Comparison of ENCODE assay signal across 7 mouse cellular contexts in genomic region chr8:70760775-70761406, GRCm38 (mm10). TPM values are rescaled to one million over a fixed set of nuclear protein-coding genes. Genes with fewer than 3 reads are reported as not detected.
DNase-seq lines count a peak whose midpoint lies in the region; ATAC-seq lines count a peak whose summit lies in the region.

Gene Mpv17l2, minus strand, starts transcription at chr8:70760946.

- H3K9me3 ChIP-seq in embryonic facial prominence, embryonic 12.5 days, result no peaks in the 10 kb centered on the region
- no peaks in the 10 kb centered on the region for H3K9me3 ChIP-seq in limb, embryonic 11.5 days (ENCODE audit: control insufficient read depth, low read length)
- no peaks in the 10 kb centered on the region for H3K9me3 ChIP-seq in midbrain, embryonic 14.5 days (ENCODE audit: control insufficient read depth, low read length)

- ATAC-seq in embryonic facial prominence, embryonic 12.5 days (ENCODE audit: insufficient number of reproducible peaks, insufficient read depth, low FRiP score, low TSS enrichment), result peak; percentile 93
- peak; percentile 95 for ATAC-seq in limb, embryonic 11.5 days (ENCODE audit: insufficient number of reproducible peaks, low FRiP score, low TSS enrichment, low read depth)
- ATAC-seq in midbrain, embryonic 14.5 days (ENCODE audit: low FRiP score, low TSS enrichment), result peak; percentile 95

- no peaks in the 10 kb centered on the region for H3K27me3 ChIP-seq in embryonic facial prominence, embryonic 12.5 days
- H3K27me3 ChIP-seq in limb, embryonic 11.5 days (ENCODE audit: control insufficient read depth, insufficient read depth, low read length), result no peaks in the 10 kb centered on the region
- no peaks in the 10 kb centered on the region for H3K27me3 ChIP-seq in midbrain, embryonic 14.5 days (ENCODE audit: control insufficient read depth, insufficient read depth, low read length)

- WGBS in embryonic facial prominence, embryonic 12.5 days, result 1% methylated on average over 55 of the region's 55 CpGs
- WGBS in limb, embryonic 11.5 days, result 1% methylated on average over 54 of the region's 55 CpGs
- under 1% methylated on average over 55 of the region's 55 CpGs for WGBS in midbrain, embryonic 14.5 days

- peak; percentile 92 for DNase-seq in adrenal gland, postnatal 25 days
- DNase-seq in heart, adult 11 months, result peak; percentile 100
- DNase-seq in kidney, adult 18-20 months, result peak; percentile 92
- DNase-seq in limb, embryonic 11.5 days (ENCODE audit: low spot score), result peak; percentile 94
- peak; percentile 98 for DNase-seq in midbrain, embryonic 14.5 days
- peak; percentile 85 to 92 for DNase-seq in spleen, adult 18-20 months

- peak within 1 kb of the TSS; percentile 71 for H3K27ac ChIP-seq in embryonic facial prominence, embryonic 12.5 days
- peak within 1 kb of the TSS; percentile 42; the same call in 1 of the 2 replicates for H3K27ac ChIP-seq in limb, embryonic 11.5 days (replicated peaks; ENCODE audit: low read depth, low read length)
- H3K27ac ChIP-seq in midbrain, embryonic 14.5 days (replicated peaks; ENCODE audit: low read depth, low read length), result peak within 1 kb of the TSS; percentile 73

- peak within 1 kb of the TSS; percentile 71 for H3K9ac ChIP-seq in embryonic facial prominence, embryonic 12.5 days
- peak within 1 kb of the TSS; percentile 59 for H3K9ac ChIP-seq in limb, embryonic 11.5 days (ENCODE audit: low read length)
- H3K9ac ChIP-seq in midbrain, embryonic 14.5 days (replicated peaks; ENCODE audit: low read length), result peak within 1 kb of the TSS; percentile 79

- peaks cover 22% of the 10 kb centered on the region; the same call in 1 of the 2 replicates for H3K36me3 ChIP-seq in embryonic facial prominence, embryonic 12.5 days
- peaks cover 3% of the 10 kb centered on the region; the same call in 1 of the 2 replicates for H3K36me3 ChIP-seq in limb, embryonic 11.5 days (ENCODE audit: control insufficient read depth, insufficient read depth, low read length)
- H3K36me3 ChIP-seq in midbrain, embryonic 14.5 days (ENCODE audit: control insufficient read depth, insufficient read depth, low read length), result peaks cover 36% of the 10 kb centered on the region

- peak within 1 kb of the TSS; percentile 91 for H3K4me2 ChIP-seq in embryonic facial prominence, embryonic 12.5 days (replicated peaks)
- peak within 1 kb of the TSS; percentile 97 for H3K4me2 ChIP-seq in limb, embryonic 11.5 days (ENCODE audit: low read depth, severe bottlenecking)
- peak within 1 kb of the TSS; percentile 84 for H3K4me2 ChIP-seq in midbrain, embryonic 14.5 days (ENCODE audit: low read length)

- H3K4me1 ChIP-seq in embryonic facial prominence, embryonic 12.5 days, result peaks cover 20% of the 10 kb centered on the region
- H3K4me1 ChIP-seq in limb, embryonic 11.5 days (ENCODE audit: control insufficient read depth, insufficient read depth, low read length), result peaks cover 7% of the 10 kb centered on the region
- peaks cover 18% of the 10 kb centered on the region for H3K4me1 ChIP-seq in midbrain, embryonic 14.5 days (ENCODE audit: control insufficient read depth, insufficient read depth, low read length)

- H3K4me3 ChIP-seq in embryonic facial prominence, embryonic 12.5 days, result peak within 1 kb of the TSS; percentile 65
- H3K4me3 ChIP-seq in limb, embryonic 11.5 days (ENCODE audit: low read depth, low read length), result peak within 1 kb of the TSS; percentile 66
- peak within 1 kb of the TSS; percentile 60 for H3K4me3 ChIP-seq in midbrain, embryonic 14.5 days (replicated peaks; ENCODE audit: low read depth, low read length)

RNA-seq across cellular contexts. Expression of gene Mpv17l2, which starts in this region (rescaled TPM):
- 127 and 143 TPM in 2 replicates for total RNA-seq in adrenal gland, postnatal 25 days (2021)
- 32.7 and 35.7 TPM in 2 replicates for polyA plus RNA-seq in embryonic facial prominence, embryonic 12.5 days (2016; fragmentation: Nextera tagmentation; extraction: Ambion mirVana)
- 23.1 and 23.6 TPM in 2 replicates for polyA plus RNA-seq in limb, embryonic 11.5 days (2014; fragmentation: Nextera tagmentation; extraction: Ambion mirVana)
- polyA plus RNA-seq in midbrain, embryonic 14.5 days (2014; fragmentation: Nextera tagmentation; extraction: Ambion mirVana), result 37.1 and 39.0 TPM in 2 replicates

Comparison
In these comparisons a context has a peak if more than half of its experiments do, and no peak if none do; other contexts are left out.
1. Peak in every context shown above with its lines: DNase-seq, ATAC-seq, H3K4me3 ChIP-seq and H3K27ac ChIP-seq.